Mouse (Mus musculus): Measurements from ENCODE around the gene V1rd19. TPM values are rescaled to one million over a fixed set of nuclear protein-coding genes. Genes with fewer than 3 reads are reported as not detected.
"Not testable (repeated sequence)": the region's sequence is repeated elsewhere in the genome, so short reads cannot be mapped to it uniquely, and the experiment has no call there.

V1rd19 gene
- total RNA-seq (2014; rRNA removed) (not detected in 2 replicates), polyA plus RNA-seq (2015; fragmentation: Nextera tagmentation; extraction: Ambion mirVana) (not detected in 2 replicates)

- H3K4me2 ChIP-seq (ENCODE audit: low read depth): no peak within 1 kb of the TSS
- no peak within 1 kb of the TSS for H3K4me3 ChIP-seq (ENCODE audit: low read depth, low read length)
- ATAC-seq: no peak
- TF ChIP-seq CTCF (IDR thresholded peaks at IDR 0.05; ENCODE audit: low read depth): no peak
- DNase-seq: no peak
- H3K9ac ChIP-seq: no peak within 1 kb of the TSS
- no peak within 1 kb of the TSS for H3K27ac ChIP-seq (ENCODE audit: low read depth, low read length)
- H3K27me3 ChIP-seq (ENCODE audit: insufficient read depth, low read length): no peaks in the 10 kb centered on the region
- no peaks in the 10 kb centered on the region for H3K4me1 ChIP-seq (ENCODE audit: insufficient read depth)
- 0 out of 2 replicates have a peak, but pooled peaks cover 4% of the 10 kb centered on the region for H3K9me3 ChIP-seq (ENCODE audit: low read length)
- H3K36me3 ChIP-seq (ENCODE audit: insufficient read depth): no peaks in the 10 kb centered on the region
- WGBS: 67% methylated on average over 2 of the region's 2 CpGs
These were observed at the start of gene V1rd19 for GRCm38 (mm10) chr7:24001391-24001790. TSS of gene V1rd19 (plus strand) at chr7:24001691.

GRCm38 (mm10) chr7:23968044-23968443 is 33.4 kb upstream of the V1rd19 start:
- not testable (repeated sequence) for H3K27me3 ChIP-seq (ENCODE audit: insufficient read depth, low read length); DNase-seq
- 46% methylated on average over 3 of the region's 3 CpGs for WGBS

GRCm38 (mm10) chr7:23974315-23974714 is 27.2 kb upstream of the V1rd19 start, which contains the start of gene Vmn1r181:
TSS of gene Vmn1r181 (plus strand) at chr7:23974615.
- not testable (repeated sequence) for H3K4me2 ChIP-seq (ENCODE audit: low read depth); H3K9ac ChIP-seq; ATAC-seq; H3K27me3 ChIP-seq (ENCODE audit: insufficient read depth, low read length); H3K4me1 ChIP-seq (ENCODE audit: insufficient read depth); DNase-seq; H3K4me3 ChIP-seq (ENCODE audit: low read depth, low read length); H3K36me3 ChIP-seq (ENCODE audit: insufficient read depth); H3K27ac ChIP-seq (ENCODE audit: low read depth, low read length)
- H3K9me3 ChIP-seq (ENCODE audit: low read length): peaks cover 13% of the 10 kb centered on the region; the same call in 1 of the 2 replicates
- WGBS: 83% methylated on average over 9 of the region's 9 CpGs

More at GRCm38 (mm10) chr7:23968044-23968443, 33.4 kb upstream of the V1rd19 start:
- H3K9ac ChIP-seq; ATAC-seq; H3K4me3 ChIP-seq (ENCODE audit: low read depth, low read length); H3K27ac ChIP-seq (ENCODE audit: low read depth, low read length); H3K36me3 ChIP-seq (ENCODE audit: insufficient read depth); H3K4me1 ChIP-seq (ENCODE audit: insufficient read depth); H3K4me2 ChIP-seq (ENCODE audit: low read depth): not testable (repeated sequence)
- 0 out of 2 replicates have a peak, but pooled peaks cover 18% of the 10 kb centered on the region for H3K9me3 ChIP-seq (ENCODE audit: low read length)

- Histone ChIP-seq H3K27ac (ENCODE audit: low read depth, low read length) (no peak within 1 kb of the TSS), H3K36me3 (ENCODE audit: insufficient read depth) (no peaks in the 10 kb centered on the region), H3K4me2 (ENCODE audit: low read depth) (no peak within 1 kb of the TSS), H3K9ac (no peak within 1 kb of the TSS), H3K4me1 (ENCODE audit: insufficient read depth) (no peaks in the 10 kb centered on the region), H3K9me3 (ENCODE audit: low read length) (no peaks in the 10 kb centered on the region), H3K4me3 (ENCODE audit: low read depth, low read length) (no peak within 1 kb of the TSS), H3K27me3 (ENCODE audit: insufficient read depth, low read length) (no peaks in the 10 kb centered on the region)
- WGBS: 78% methylated on average over 4 of the region's 4 CpGs
- ATAC-seq (no peak), DNase-seq (no peak)
- no peak for TF ChIP-seq CTCF (IDR thresholded peaks at IDR 0.05; ENCODE audit: low read depth)
These were observed 51.3 kb downstream of the V1rd19 start, which contains the start of gene Vmn1r183 for GRCm38 (mm10) chr7:24052660-24053304. TSS of gene Vmn1r183 (plus strand) at chr7:24053254.

Other genes with a start within 250 kb of the V1rd19 start
- gene Vmn1r174, start 249.4 kb upstream of the V1rd19 start, total RNA-seq (2014; rRNA removed): not detected in 2 replicates
- not detected in 2 replicates for gene Vmn1r174, start 249.4 kb upstream of the V1rd19 start, polyA plus RNA-seq (2015; fragmentation: Nextera tagmentation; extraction: Ambion mirVana)
- gene Vmn1r175, start 191.0 kb upstream of the V1rd19 start, total RNA-seq (2014; rRNA removed): not detected in 2 replicates
- gene Vmn1r175, start 191.0 kb upstream of the V1rd19 start, polyA plus RNA-seq (2015; fragmentation: Nextera tagmentation; extraction: Ambion mirVana): not detected in 2 replicates
- gene Vmn1r176, start 164.3 kb upstream of the V1rd19 start, total RNA-seq (2014; rRNA removed): not detected in 2 replicates
- not detected in 2 replicates for gene Vmn1r176, start 164.3 kb upstream of the V1rd19 start, polyA plus RNA-seq (2015; fragmentation: Nextera tagmentation; extraction: Ambion mirVana)
- not detected in 2 replicates for gene Vmn1r177, start 135.2 kb upstream of the V1rd19 start, total RNA-seq (2014; rRNA removed)
- not detected in 2 replicates for gene Vmn1r177, start 135.2 kb upstream of the V1rd19 start, polyA plus RNA-seq (2015; fragmentation: Nextera tagmentation; extraction: Ambion mirVana)
- gene Vmn1r178, start 109.7 kb upstream of the V1rd19 start, total RNA-seq (2014; rRNA removed): not detected in 2 replicates
- not detected in 2 replicates for gene Vmn1r178, start 109.7 kb upstream of the V1rd19 start, polyA plus RNA-seq (2015; fragmentation: Nextera tagmentation; extraction: Ambion mirVana)
- gene Vmn1r179, start 74.7 kb upstream of the V1rd19 start, total RNA-seq (2014; rRNA removed): not detected in 2 replicates
- gene Vmn1r179, start 74.7 kb upstream of the V1rd19 start, polyA plus RNA-seq (2015; fragmentation: Nextera tagmentation; extraction: Ambion mirVana): not detected in 2 replicates
- not detected in 2 replicates for gene Vmn1r180, start 51.1 kb upstream of the V1rd19 start, total RNA-seq (2014; rRNA removed)
- gene Vmn1r180, start 51.1 kb upstream of the V1rd19 start, polyA plus RNA-seq (2015; fragmentation: Nextera tagmentation; extraction: Ambion mirVana): not detected in 2 replicates
- not detected in 2 replicates for gene Vmn1r181, start 27.1 kb upstream of the V1rd19 start, total RNA-seq (2014; rRNA removed)
- not detected in 2 replicates for gene Vmn1r181, start 27.1 kb upstream of the V1rd19 start, polyA plus RNA-seq (2015; fragmentation: Nextera tagmentation; extraction: Ambion mirVana)
- gene Vmn1r183, start 51.6 kb downstream of the V1rd19 start, total RNA-seq (2014; rRNA removed): not detected in 2 replicates
- gene Vmn1r183, start 51.6 kb downstream of the V1rd19 start, polyA plus RNA-seq (2015; fragmentation: Nextera tagmentation; extraction: Ambion mirVana): not detected in 2 replicates
- gene Zfp180, start 80.2 kb downstream of the V1rd19 start, total RNA-seq (2014; rRNA removed): 38.2 and 44.0 TPM in 2 replicates
- gene Zfp180, start 80.2 kb downstream of the V1rd19 start, polyA plus RNA-seq (2015; fragmentation: Nextera tagmentation; extraction: Ambion mirVana): 19.0 and 23.9 TPM in 2 replicates
- gene Zfp112, start 110.6 kb downstream of the V1rd19 start, total RNA-seq (2014; rRNA removed): 7.5 and 12.2 TPM in 2 replicates
- 3.7 and 4.7 TPM in 2 replicates for gene Zfp112, start 110.6 kb downstream of the V1rd19 start, polyA plus RNA-seq (2015; fragmentation: Nextera tagmentation; extraction: Ambion mirVana)
- gene Zfp235, start 132.5 kb downstream of the V1rd19 start, total RNA-seq (2014; rRNA removed): 26.3 and 31.2 TPM in 2 replicates
- 19.1 and 20.4 TPM in 2 replicates for gene Zfp235, start 132.5 kb downstream of the V1rd19 start, polyA plus RNA-seq (2015; fragmentation: Nextera tagmentation; extraction: Ambion mirVana)
- gene Zfp114, start 173.4 kb downstream of the V1rd19 start, total RNA-seq (2014; rRNA removed): 5.2 and 8.4 TPM in 2 replicates
- gene Zfp114, start 173.4 kb downstream of the V1rd19 start, polyA plus RNA-seq (2015; fragmentation: Nextera tagmentation; extraction: Ambion mirVana): 2.8 and 4.3 TPM in 2 replicates
- gene Zfp111, start 209.8 kb downstream of the V1rd19 start, total RNA-seq (2014; rRNA removed): 7.3 and 8.4 TPM in 2 replicates
- gene Zfp111, start 209.8 kb downstream of the V1rd19 start, polyA plus RNA-seq (2015; fragmentation: Nextera tagmentation; extraction: Ambion mirVana): 1.6 and 2.4 TPM in 2 replicates
- gene Zfp109, start 235.9 kb downstream of the V1rd19 start, total RNA-seq (2014; rRNA removed): 5.4 and 7.4 TPM in 2 replicates
- gene Zfp109, start 235.9 kb downstream of the V1rd19 start, polyA plus RNA-seq (2015; fragmentation: Nextera tagmentation; extraction: Ambion mirVana): 1.3 and 2.6 TPM in 2 replicates